Mouse (Mus musculus): ENCODE results near the gene Zcchc17. TPM values are rescaled to one million over a fixed set of nuclear protein-coding genes. Genes with fewer than 3 reads are reported as not detected.

The Zcchc17 gene
- polyA plus RNA-seq, 1 experiment from 2014 or later: 16.8 TPM

- H3K27me3 ChIP-seq: no peaks in the 10 kb centered on the region
- ChIA-PET CTCF (no interaction called here), POLR2A (no interaction called here)
- ATAC-seq (no peak), DNase-seq (ENCODE audit: low read depth, low spot score) (no peak)
- TF ChIP-seq CTCF (IDR thresholded peaks at IDR 0.05): no peak
- in situ Hi-C loops (cut with MboI; ENCODE audit: low pct_unique_long_range_greater_than_20kb): no loop called here
Observed at GRCm38 (mm10) chr4:130286531-130286930, 73.2 kb downstream of the Zcchc17 start.

- H3K27me3 ChIP-seq: no peaks in the 10 kb centered on the region
- in situ Hi-C loops (cut with MboI; ENCODE audit: low pct_unique_long_range_greater_than_20kb): loop anchor here (5.0 kb wide), 1 partner anchor 658 kb away; the partner anchor contains the start of gene Matn1
- ChIA-PET POLR2A (no interaction called here), CTCF (interaction anchor here (1.4 to 1.5 kb wide), 2 partner anchors 10 to 29 kb away, joined by 4 read pairs; no protein-coding TSS in a partner anchor)
- DNase-seq (ENCODE audit: low read depth, low spot score) (no peak), ATAC-seq (no peak)
- no peak for TF ChIP-seq CTCF (IDR thresholded peaks at IDR 0.05)
Observed at GRCm38 (mm10) chr4:130283826-130284225, 75.9 kb downstream of the Zcchc17 start.

- DNase-seq (ENCODE audit: low read depth, low spot score): no peak
- POLR2A ChIA-PET: no interaction called here
- no peaks in the 10 kb centered on the region for H3K27me3 ChIP-seq
- CTCF ChIA-PET: interaction anchor here (1.4 to 1.7 kb wide), 2 partner anchors 9 kb away, joined by 3 to 4 read pairs; no protein-coding TSS in a partner anchor
- TF ChIP-seq CTCF (IDR thresholded peaks at IDR 0.05): no peak
- in situ Hi-C loops (cut with MboI; ENCODE audit: low pct_unique_long_range_greater_than_20kb): loop anchor here (5.0 kb wide), 1 partner anchor 659 kb away; the partner anchor contains the start of gene Matn1
- no peak for ATAC-seq
Observed at GRCm38 (mm10) chr4:130282856-130283255, 76.9 kb downstream of the Zcchc17 start.

- ChIA-PET CTCF (interaction anchor here (0.6 kb wide), 1 partner anchor 13 kb away, joined by 3 read pairs; no protein-coding TSS in a partner anchor), POLR2A (no interaction called here)
- ATAC-seq: no peak
- DNase-seq (ENCODE audit: low read depth, low spot score): no peak
- H3K27me3 ChIP-seq: no peaks in the 10 kb centered on the region
- TF ChIP-seq CTCF (IDR thresholded peaks at IDR 0.05): no peak
- in situ Hi-C loops (cut with MboI; ENCODE audit: low pct_unique_long_range_greater_than_20kb): no loop called here
Observed at GRCm38 (mm10) chr4:130279105-130279504, 80.6 kb downstream of the Zcchc17 start, which contains the start of gene Serinc2. Gene Serinc2, minus strand, starts transcription at chr4:130279205.

DNA sequence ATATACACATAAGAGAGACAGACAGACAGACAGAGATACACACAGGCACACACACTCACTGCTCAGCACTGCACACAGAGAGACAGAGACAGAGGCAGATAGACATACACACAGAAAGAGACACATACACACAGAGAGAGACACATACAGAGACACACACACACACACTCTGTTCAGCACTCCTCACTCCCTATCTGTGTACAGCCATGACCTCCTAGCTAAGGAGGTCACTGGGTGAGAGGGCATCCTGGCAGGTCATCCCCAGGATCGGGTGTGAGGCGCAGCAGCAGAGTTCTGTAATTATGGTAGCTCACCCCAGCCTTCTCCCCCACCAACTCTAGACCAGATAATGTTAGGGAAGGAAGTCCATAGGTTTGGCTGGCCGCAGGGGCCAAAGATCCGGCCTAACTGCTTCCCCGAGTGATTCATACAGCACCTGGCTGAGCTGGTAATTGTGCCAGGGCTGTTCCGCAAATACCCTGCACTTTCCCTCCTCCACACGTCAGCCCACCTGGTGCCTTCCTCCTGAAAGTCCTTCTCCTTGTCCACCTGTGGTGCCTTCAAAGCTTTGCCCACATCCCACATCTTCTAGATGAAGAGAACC lies 83.1 kb downstream of the Zcchc17 start:
- POLR2A ChIA-PET: no interaction called here
- H3K27me3 ChIP-seq: no peaks in the 10 kb centered on the region
- CTCF ChIA-PET: no interaction called here
- no peak for DNase-seq (ENCODE audit: low read depth, low spot score)
- in situ Hi-C loops (cut with MboI; ENCODE audit: low pct_unique_long_range_greater_than_20kb): no loop called here
- TF ChIP-seq CTCF (IDR thresholded peaks at IDR 0.05): no peak
- no peak for ATAC-seq

DNA sequence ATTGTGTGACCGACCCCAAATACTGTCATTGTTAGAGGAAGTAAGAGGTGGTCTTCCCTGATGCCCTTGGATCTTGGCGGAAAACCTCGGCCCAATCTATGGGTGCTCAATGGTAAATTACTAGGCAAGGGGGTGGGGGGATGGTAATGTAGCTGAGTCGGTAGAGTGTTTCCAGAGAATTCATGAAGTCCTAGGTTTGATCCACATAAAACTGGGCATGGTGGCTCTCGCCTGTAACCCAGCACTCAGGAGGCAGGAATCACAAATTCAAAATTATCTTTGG lies 84.0 kb downstream of the Zcchc17 start:
- CTCF ChIA-PET: interaction anchor here (1.8 kb wide), 1 partner anchor 21 kb away, joined by 5 read pairs; no protein-coding TSS in a partner anchor
- no peaks in the 10 kb centered on the region for H3K27me3 ChIP-seq
- ATAC-seq (no peak), DNase-seq (ENCODE audit: low read depth, low spot score) (no peak)
- in situ Hi-C loops (cut with MboI; ENCODE audit: low pct_unique_long_range_greater_than_20kb): no loop called here
- TF ChIP-seq CTCF (IDR thresholded peaks at IDR 0.05): no peak
- POLR2A ChIA-PET: no interaction called here

GRCm38 (mm10) chr4:130275016-130275822 lies 84.5 kb downstream of the Zcchc17 start:
- no peak for DNase-seq (ENCODE audit: low read depth, low spot score)
- ATAC-seq: no peak
- H3K27me3 ChIP-seq: no peaks in the 10 kb centered on the region
- no peak for TF ChIP-seq CTCF (IDR thresholded peaks at IDR 0.05)
- POLR2A ChIA-PET: no interaction called here
- CTCF ChIA-PET: interaction anchor here (1.6 to 1.8 kb wide), 2 partner anchors 17 to 22 kb away, joined by 4 to 5 read pairs; no protein-coding TSS in a partner anchor
- in situ Hi-C loops (cut with MboI; ENCODE audit: low pct_unique_long_range_greater_than_20kb): no loop called here

- in situ Hi-C loops (cut with MboI; ENCODE audit: low pct_unique_long_range_greater_than_20kb): no loop called here
- no peaks in the 10 kb centered on the region for H3K27me3 ChIP-seq
- TF ChIP-seq CTCF (IDR thresholded peaks at IDR 0.05): no peak
- POLR2A ChIA-PET: no interaction called here
- DNase-seq (ENCODE audit: low read depth, low spot score) (no peak), ATAC-seq (no peak)
- CTCF ChIA-PET: interaction anchor here (1.0 to 1.8 kb wide), 3 partner anchors 9 to 22 kb away, joined by 4 to 5 read pairs (median 4); no protein-coding TSS in a partner anchor
Observed at GRCm38 (mm10) chr4:130274346-130275015, 85.3 kb downstream of the Zcchc17 start.

GRCm38 (mm10) chr4:130273698-130274345 lies 85.9 kb downstream of the Zcchc17 start:
- ChIA-PET POLR2A (interaction anchor here (0.6 to 1.0 kb wide), 2 partner anchors 44 to 79 kb away, joined by 3 read pairs; no protein-coding TSS in a partner anchor), CTCF (interaction anchor here (1.0 to 1.8 kb wide), 3 partner anchors 10 to 23 kb away, joined by 4 to 5 read pairs (median 4); no protein-coding TSS in a partner anchor)
- TF ChIP-seq CTCF (IDR thresholded peaks at IDR 0.05): no peak
- DNase-seq (ENCODE audit: low read depth, low spot score) (peak; percentile 83), ATAC-seq (peak; percentile 63)
- in situ Hi-C loops (cut with MboI; ENCODE audit: low pct_unique_long_range_greater_than_20kb): no loop called here
- H3K27me3 ChIP-seq: no peaks in the 10 kb centered on the region

Data from Patski (cell line).